In the genomic region with DNA sequence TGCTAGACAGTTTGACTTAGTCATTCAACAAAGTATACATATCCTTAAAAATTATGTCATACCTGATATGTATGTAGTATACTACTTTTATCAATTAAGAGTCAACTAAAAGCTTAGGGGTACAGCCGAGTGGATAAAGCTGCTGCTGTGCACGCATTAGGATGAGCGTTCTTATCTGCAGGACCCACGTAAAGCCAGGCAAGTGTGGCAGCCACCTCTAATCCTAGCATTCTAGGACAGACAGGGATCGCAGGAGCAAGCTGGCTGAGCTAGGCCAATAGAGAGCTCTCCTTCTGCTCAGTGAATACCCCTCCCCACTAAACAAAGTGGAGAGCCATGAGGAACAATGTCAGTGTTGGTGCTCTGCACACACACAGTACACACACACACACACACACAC, we compare ENCODE assay signal across 25 mouse cellular contexts.
"Had no signal": no experiment of that assay in that cellular context is flagged by ENCODE, and none has a peak within 500 bp of the region (broad histone marks: within the 10 kb centered on the region; RNA-seq: fewer than 3 reads in every experiment).

No protein-coding gene starts in this region.

- H3K36me3 ChIP-seq: heart, embryonic 13.5 days; heart, embryonic 15.5 days; hindbrain, embryonic 13.5 days; hindbrain, embryonic 15.5 days; kidney, embryonic 15.5 days; limb, embryonic 10.5 days; limb, embryonic 12.5 days had no signal

- H3K9me3 ChIP-seq: heart, embryonic 13.5 days; heart, embryonic 15.5 days; hindbrain, embryonic 13.5 days; hindbrain, embryonic 15.5 days; kidney, embryonic 15.5 days; limb, embryonic 10.5 days; limb, embryonic 12.5 days had no signal

- H3K4me1 ChIP-seq: heart, embryonic 15.5 days; limb, embryonic 12.5 days had no signal

- DNase-seq: gastrocnemius, adult 2 months; gastrocnemius, postnatal 10 days; gastrocnemius, postnatal 25 days; heart, adult 18-20 months; heart, postnatal 14 days; heart, postnatal 36 days; kidney, adult 11 months; kidney, adult 2 months; kidney, adult 9 months; kidney, postnatal 14 days; kidney, postnatal 4 days had no signal

- H3K4me3 ChIP-seq: gastrocnemius, adult 2 months; heart, embryonic 13.5 days; heart, embryonic 15.5 days; hindbrain, embryonic 13.5 days; hindbrain, embryonic 15.5 days; kidney, embryonic 15.5 days; layer of hippocampus, adult 2 months; left cerebral cortex, adult 2 months; limb, embryonic 10.5 days; limb, embryonic 12.5 days had no signal

- H3K27ac ChIP-seq: gastrocnemius, adult 2 months; heart, embryonic 13.5 days; heart, embryonic 15.5 days; hindbrain, embryonic 13.5 days; hindbrain, embryonic 15.5 days; hindbrain, postnatal 0 days; kidney, embryonic 15.5 days; kidney, postnatal 0 days; layer of hippocampus, adult 2 months; left cerebral cortex, adult 2 months; limb, embryonic 10.5 days; limb, embryonic 12.5 days had no signal

- H3K9ac ChIP-seq: heart, embryonic 13.5 days; heart, embryonic 15.5 days; hindbrain, embryonic 13.5 days; hindbrain, embryonic 15.5 days; kidney, embryonic 15.5 days; limb, embryonic 12.5 days had no signal

- ATAC-seq: forebrain, embryonic 16.5 days; hindbrain, postnatal 0 days; intestine, embryonic 16.5 days had no signal

- H3K27me3 ChIP-seq: heart, embryonic 13.5 days; heart, embryonic 15.5 days; kidney, embryonic 15.5 days; limb, embryonic 12.5 days had no signal

- H3K4me2 ChIP-seq: heart, embryonic 11.5 days; heart, embryonic 13.5 days; heart, embryonic 15.5 days; hindbrain, embryonic 13.5 days; hindbrain, embryonic 15.5 days; kidney, embryonic 15.5 days; limb, embryonic 12.5 days had no signal
